Mouse (Mus musculus) gastrocnemius, adult 18-20 months (tissue): ENCODE data around the gene Ifnlr1. TPM values are rescaled to one million over a fixed set of nuclear protein-coding genes. Genes with fewer than 3 reads are reported as not detected.
"Not testable (repeated sequence)": the region's sequence is repeated elsewhere in the genome, so short reads cannot be mapped to it uniquely, and the experiment has no call there.

Experiments
- DNase-seq: peaks from one replicate; pipeline ENCODE4 v3.0.0; 2021; ENCODE audit warnings: low spot score
- long read RNA-seq, 2 experiments: library from polyadenylated mRNA; stranded (forward); transcript quantifications; one replicate each; pipeline ENCODE4 v2.0.0; 2021
- total RNA-seq, 2 experiments: library from RNA; stranded (reverse); gene quantifications; 2 replicates each; pipeline ENCODE4 v1.2.3; 2021

Gene Ifnlr1
- total RNA-seq = under 1 TPM; 0.16 to 0.26 TPM
- long read RNA-seq, experiment 1 = 0 reads
- long read RNA-seq, experiment 2 = 0 reads

GRCm38 (mm10) chr4:135685906-135686567, at the start of gene Ifnlr1:
Gene Ifnlr1, plus strand, starts transcription at chr4:135686287.
- no peak for DNase-seq

DNA sequence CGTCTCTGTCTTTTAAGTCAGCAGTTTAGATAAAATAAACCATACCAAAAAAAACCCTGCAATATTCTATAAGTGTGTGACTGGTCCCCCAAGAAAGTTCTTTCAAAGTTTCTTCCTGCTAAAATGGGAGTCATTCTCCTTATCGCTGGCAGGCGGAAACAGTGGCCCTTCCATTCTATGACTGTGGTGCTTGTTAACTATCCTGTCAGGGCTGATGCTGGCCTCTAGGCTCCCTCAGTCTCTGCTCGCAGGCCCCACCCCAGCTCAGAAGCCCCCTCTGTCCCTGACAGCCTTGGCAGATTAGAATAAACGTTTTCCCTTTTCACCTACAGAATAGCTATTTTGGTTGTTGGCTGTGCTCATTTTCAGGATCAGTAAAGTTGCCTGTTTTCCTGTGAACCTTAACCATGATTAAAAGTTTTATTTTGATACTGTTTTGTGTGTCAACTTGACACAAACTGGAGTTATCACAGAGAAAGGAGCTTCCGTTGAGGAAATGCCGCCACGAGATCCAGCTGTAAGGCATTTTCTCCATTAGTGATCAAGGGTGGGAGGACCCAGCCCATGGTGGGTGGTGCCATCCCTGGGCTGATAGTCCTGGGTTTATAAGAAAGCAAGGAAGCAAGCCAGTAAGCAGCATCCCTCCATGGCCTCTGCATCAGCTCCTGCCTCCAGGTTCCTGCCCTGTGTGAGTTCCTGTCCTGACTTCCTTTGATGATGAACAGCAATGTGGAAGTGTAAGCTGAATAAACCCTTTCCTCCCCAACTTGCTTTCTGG, 44.6 kb upstream of the Ifnlr1 start:
- not testable (repeated sequence) for DNase-seq

- DNase-seq = no peak
Observed at GRCm38 (mm10) chr4:135645022-135645637, 41.0 kb upstream of the Ifnlr1 start.

DNA sequence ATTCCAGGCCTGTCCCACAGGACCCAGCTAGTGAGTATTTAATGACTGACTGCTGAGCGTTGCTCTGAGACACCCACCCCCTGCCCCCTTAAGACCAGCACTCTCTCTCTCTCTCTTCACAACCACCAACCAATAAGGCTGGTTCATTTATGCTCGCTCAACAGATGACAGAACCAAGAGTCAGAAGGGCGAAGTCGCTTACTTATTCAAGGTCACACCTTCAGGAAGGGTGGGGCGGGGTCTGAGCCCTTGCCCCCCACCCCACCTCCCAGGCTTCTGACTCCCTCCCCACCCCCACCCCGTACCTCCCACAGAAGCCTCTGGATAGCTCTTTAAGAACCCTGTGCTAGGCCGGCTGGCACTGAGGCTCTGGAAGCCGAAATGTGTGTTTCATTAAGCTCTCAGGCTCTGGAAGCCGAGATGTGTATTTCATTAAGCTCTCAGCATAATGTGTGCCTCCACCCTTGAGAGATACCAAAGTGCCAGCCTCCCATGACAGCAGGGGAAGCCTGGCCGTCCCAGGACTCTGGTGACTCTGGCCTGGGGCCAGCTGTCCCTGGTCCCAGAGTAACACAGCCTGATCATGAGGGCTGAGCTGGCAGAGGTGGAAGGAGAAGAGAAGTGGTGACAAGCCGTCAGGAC, 33.0 kb upstream of the Ifnlr1 start:
- DNase-seq = peak; percentile 69

DNA sequence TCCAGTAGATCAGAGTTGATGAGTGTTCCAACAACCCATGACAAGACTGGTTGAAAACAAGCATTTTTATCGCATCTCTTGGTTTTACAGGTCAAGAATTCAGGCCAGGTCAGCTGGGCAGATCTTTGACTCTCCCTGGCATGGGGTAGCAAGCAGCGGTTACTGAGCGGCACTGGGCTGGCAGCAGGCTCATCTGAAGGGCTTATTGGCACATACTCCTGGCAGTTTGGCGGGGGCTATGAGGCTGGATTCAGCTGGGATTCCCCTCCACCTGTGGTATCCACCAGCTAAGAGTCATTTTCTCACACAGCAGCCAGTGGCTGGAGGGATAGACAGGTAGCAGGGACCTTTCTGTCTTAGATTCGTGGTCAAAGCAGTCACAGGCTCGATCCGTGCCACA, 32.1 kb upstream of the Ifnlr1 start:
- no peak for DNase-seq

GRCm38 (mm10) chr4:135655499-135655898, 30.6 kb upstream of the Ifnlr1 start:
- no peak for DNase-seq

GRCm38 (mm10) chr4:135656094-135656589, 29.9 kb upstream of the Ifnlr1 start:
- DNase-seq = no peak

- no peak for DNase-seq
Observed at GRCm38 (mm10) chr4:135658484-135658883, 27.6 kb upstream of the Ifnlr1 start.

- DNase-seq = no peak
Observed at GRCm38 (mm10) chr4:135658899-135659298, 27.2 kb upstream of the Ifnlr1 start.

- no peak for DNase-seq
Observed at GRCm38 (mm10) chr4:135661082-135661809, 24.8 kb upstream of the Ifnlr1 start.

GRCm38 (mm10) chr4:135661994-135662393, 24.1 kb upstream of the Ifnlr1 start:
- DNase-seq = no peak

- no peak for DNase-seq
Observed at GRCm38 (mm10) chr4:135664656-135665055, 21.4 kb upstream of the Ifnlr1 start.

GRCm38 (mm10) chr4:135666192-135666975, 19.7 kb upstream of the Ifnlr1 start:
- DNase-seq = no peak

GRCm38 (mm10) chr4:135667266-135667844, 18.7 kb upstream of the Ifnlr1 start:
- peak; percentile 60 for DNase-seq

DNA sequence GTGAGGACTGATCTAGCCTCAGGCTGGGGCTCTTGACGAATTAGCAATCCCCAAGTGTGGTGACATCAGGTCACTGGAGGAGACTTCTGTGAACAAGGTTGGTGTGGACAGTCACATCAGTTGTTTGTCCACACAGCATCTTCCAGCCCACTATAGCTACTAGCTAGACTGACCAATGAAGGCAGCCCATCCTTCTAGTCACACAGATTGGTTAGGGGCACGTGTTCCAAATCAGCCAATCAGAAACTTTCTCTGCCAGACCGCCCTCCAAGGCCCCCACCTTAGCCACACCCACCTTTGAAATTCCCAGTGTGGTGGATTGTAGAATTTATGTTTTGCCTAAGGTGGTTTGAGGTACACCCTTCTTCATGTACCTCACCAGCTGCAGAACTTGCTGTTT, 12.6 kb upstream of the Ifnlr1 start:
- DNase-seq = no peak

- no peak for DNase-seq
Observed at GRCm38 (mm10) chr4:135674993-135675392, 11.1 kb upstream of the Ifnlr1 start.

- no peak for DNase-seq
Observed at GRCm38 (mm10) chr4:135676476-135676875, 9.6 kb upstream of the Ifnlr1 start.

GRCm38 (mm10) chr4:135679316-135679715, 6.8 kb upstream of the Ifnlr1 start:
- no peak for DNase-seq

DNA sequence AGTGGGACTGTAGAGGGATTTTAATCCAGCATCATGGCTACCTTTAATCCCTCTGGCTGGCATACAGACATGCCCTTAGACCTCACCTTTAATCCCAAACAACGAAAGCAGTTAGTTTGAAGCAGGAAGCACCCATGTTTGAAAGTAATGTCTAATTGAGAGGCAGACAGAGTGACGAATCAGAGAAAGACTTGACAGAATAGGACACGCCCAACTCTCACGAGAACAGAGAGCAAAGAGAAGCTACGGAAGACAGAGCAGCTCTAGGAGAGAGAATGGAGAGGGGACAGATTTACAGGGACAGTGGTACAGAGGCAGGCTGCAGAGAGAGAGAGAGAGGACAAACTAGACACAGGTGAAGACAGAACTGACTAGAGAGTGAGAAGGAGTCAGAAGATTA, 4.3 kb upstream of the Ifnlr1 start:
- no peak for DNase-seq

- no peak for DNase-seq
Observed at GRCm38 (mm10) chr4:135683553-135683952, 2.5 kb upstream of the Ifnlr1 start.
